Mouse (Mus musculus): ENCODE data around the gene Zfp760. TPM values are rescaled to one million over a fixed set of nuclear protein-coding genes. Genes with fewer than 3 reads are reported as not detected.
"Not testable (repeated sequence)": the region's sequence is repeated elsewhere in the genome, so short reads cannot be mapped to it uniquely, and the experiment has no call there.

The Zfp760 gene
- 2.6 and 2.8 TPM in 2 replicates for polyA plus RNA-seq (2015; fragmentation: Nextera tagmentation; extraction: Ambion mirVana)

DNA sequence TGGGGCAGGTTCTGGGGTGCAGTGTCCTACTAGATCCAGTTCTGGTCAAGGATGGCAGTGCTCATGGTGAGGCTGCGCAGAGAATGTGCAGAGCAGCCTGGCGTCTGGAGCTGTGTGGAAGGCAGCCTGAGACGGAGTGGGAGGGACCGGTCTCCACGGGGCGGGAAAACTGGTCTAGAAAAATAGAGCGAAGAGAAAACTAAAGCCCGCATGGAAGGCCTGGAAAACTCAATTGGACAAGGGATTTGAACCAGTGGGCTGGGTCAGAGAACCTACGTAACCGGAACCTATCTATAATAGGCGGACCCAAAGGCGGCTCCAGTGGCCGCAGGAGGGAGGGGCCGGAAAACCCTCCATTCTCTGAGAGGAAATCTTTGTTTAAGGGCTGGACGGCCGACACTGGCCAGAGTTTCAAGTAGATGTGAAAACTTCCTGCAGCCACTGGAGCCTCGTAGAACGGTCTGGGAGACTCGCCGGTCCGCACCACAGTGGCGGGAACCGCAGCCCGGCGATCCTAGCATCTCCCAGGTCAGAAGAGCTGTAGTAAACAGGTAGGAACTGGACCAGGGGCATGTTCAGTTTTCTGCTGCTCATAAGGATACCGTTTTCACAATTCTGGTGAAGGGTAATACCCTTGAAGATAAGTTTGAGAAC, at the start of gene Zfp760:
Gene Zfp760 (plus strand): TSS at position 399 of the 654 bp plus-strand sequence.
- H3K27me3 ChIP-seq (ENCODE audit: control insufficient read depth, insufficient read depth, low read length): no peaks in the 10 kb centered on the region
- H3K36me3 ChIP-seq (ENCODE audit: control insufficient read depth, insufficient read depth, low read length): no peaks in the 10 kb centered on the region
- DNase-seq (ENCODE audit: low spot score) (peak; percentile 89), ATAC-seq (ENCODE audit: low FRiP score, low TSS enrichment) (peak; percentile 99)
- no peaks in the 10 kb centered on the region for H3K4me1 ChIP-seq (replicated peaks; ENCODE audit: control insufficient read depth, insufficient read depth)
- H3K9me3 ChIP-seq (ENCODE audit: control insufficient read depth, low read length): no peaks in the 10 kb centered on the region
- peak within 1 kb of the TSS; percentile 58 for H3K4me2 ChIP-seq (replicated peaks; ENCODE audit: low read depth)
- H3K4me3 ChIP-seq (ENCODE audit: low read depth, low read length): peak within 1 kb of the TSS; percentile 57
- whole genome bisulfite sequencing: 6% methylated on average over 26 of the region's 26 CpGs
- H3K9ac ChIP-seq (ENCODE audit: low read length): peak within 1 kb of the TSS; percentile 68
- TF ChIP-seq CTCF (IDR thresholded peaks at IDR 0.05; ENCODE audit: low read depth) (no peak), EP300 (optimal IDR thresholded peaks at IDR 0.05) (no peak)
- H3K27ac ChIP-seq (replicated peaks): peak within 1 kb of the TSS; percentile 90

DNA sequence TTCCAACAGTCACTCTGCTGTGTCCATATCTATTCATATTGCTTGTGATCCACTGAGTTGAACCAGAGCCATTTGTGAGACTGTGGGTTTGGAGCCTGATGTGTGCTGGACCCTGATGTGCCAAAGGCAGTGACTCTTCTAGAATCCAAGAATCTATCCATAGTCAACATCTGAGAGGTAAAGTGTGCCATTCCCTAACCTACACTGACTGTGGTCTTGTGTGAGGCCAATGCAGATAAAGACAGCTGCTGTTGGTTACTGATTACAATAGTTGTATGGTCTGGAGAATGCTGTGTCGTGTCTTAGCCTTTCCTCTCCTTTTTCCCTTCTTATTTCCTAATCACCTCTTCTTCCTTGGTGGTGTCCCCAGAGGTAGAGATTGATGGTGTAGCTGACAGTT, 28.7 kb upstream of the Zfp760 start:
- not testable (repeated sequence) for H3K4me3 ChIP-seq (ENCODE audit: low read depth, low read length); H3K9ac ChIP-seq (ENCODE audit: low read length); ATAC-seq (ENCODE audit: low FRiP score, low TSS enrichment); H3K4me2 ChIP-seq (replicated peaks; ENCODE audit: low read depth); H3K36me3 ChIP-seq (ENCODE audit: control insufficient read depth, insufficient read depth, low read length); DNase-seq (ENCODE audit: low spot score); H3K27me3 ChIP-seq (ENCODE audit: control insufficient read depth, insufficient read depth, low read length); H3K27ac ChIP-seq (replicated peaks); H3K9me3 ChIP-seq (ENCODE audit: control insufficient read depth, low read length); H3K4me1 ChIP-seq (replicated peaks; ENCODE audit: control insufficient read depth, insufficient read depth)
- 15% methylated on average over 1 of the region's 1 CpGs for WGBS

DNA sequence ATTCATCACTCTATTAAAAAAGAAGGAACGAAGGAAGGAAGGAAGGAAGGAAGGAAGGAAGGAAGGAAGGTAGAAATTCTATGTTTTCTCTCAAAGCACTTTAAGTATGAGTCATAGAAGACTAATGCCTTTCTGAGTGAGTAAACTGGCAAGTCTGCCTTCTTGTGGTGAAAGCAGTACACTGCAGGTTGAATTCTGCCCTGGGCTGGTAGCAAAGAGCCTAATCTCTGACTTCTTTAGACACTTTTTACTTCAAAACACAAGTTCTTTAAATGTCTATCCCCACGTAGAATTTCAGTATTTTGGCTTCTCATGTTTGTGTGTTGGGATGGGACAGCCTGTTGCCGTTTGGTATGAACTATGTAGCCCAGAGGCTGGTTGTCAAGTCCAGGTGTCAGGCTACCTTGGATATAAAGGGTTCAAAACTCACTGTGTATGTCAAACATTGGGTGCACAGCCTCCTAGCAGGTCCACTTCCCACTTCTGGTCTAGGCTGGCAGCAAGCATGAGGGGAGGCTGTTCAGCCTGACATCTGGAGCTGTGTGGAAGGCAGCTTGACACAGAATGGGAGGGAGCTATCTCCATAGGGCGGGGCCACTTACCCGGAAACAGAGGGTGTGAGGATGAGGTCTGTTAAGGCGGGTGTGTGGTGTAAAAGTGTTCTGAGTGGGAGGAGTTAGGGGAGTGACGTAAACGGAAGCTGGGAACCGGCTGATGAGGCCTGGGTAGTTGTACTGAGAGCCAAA, 28.1 kb upstream of the Zfp760 start:
- no peak for TF ChIP-seq EP300 (optimal IDR thresholded peaks at IDR 0.05)
- TF ChIP-seq CTCF (IDR thresholded peaks at IDR 0.05; ENCODE audit: low read depth): peak; percentile 81
- ATAC-seq (ENCODE audit: low FRiP score, low TSS enrichment): peak; percentile 100
- 3% methylated on average over 9 of the region's 9 CpGs for WGBS
- peak overlapping the region; percentile 44 for H3K4me3 ChIP-seq (ENCODE audit: low read depth, low read length)
- no peaks in the 10 kb centered on the region for H3K27me3 ChIP-seq (ENCODE audit: control insufficient read depth, insufficient read depth, low read length)
- H3K9ac ChIP-seq (ENCODE audit: low read length): peak overlapping the region; percentile 47
- DNase-seq (ENCODE audit: low spot score): peak; percentile 87
- peak overlapping the region; percentile 82 for H3K27ac ChIP-seq (replicated peaks)
- no peaks in the 10 kb centered on the region for H3K9me3 ChIP-seq (ENCODE audit: control insufficient read depth, low read length)
- H3K4me2 ChIP-seq (replicated peaks; ENCODE audit: low read depth): peak overlapping the region; percentile 62
- no peaks in the 10 kb centered on the region for H3K36me3 ChIP-seq (ENCODE audit: control insufficient read depth, insufficient read depth, low read length)
- no peaks in the 10 kb centered on the region for H3K4me1 ChIP-seq (replicated peaks; ENCODE audit: control insufficient read depth, insufficient read depth)

DNA sequence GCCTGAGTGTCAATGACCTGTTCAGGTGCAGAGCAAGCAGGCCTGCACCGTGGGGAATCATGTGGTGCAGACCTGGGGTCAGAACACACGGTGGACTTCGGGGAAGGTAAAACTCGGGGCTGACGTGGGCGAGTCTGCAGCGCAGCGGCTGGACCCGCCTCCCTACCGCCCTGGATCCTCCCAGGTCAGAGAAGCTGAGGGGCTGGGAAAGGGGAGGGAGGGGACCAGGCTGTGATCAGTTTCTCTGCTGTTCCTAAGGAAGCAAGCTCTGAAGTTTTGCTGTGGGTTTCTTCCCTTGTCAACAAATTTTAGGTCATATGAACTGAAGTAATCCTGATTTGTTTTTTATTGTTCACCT, 27.5 kb upstream of the Zfp760 start:
- Histone ChIP-seq H3K27ac (replicated peaks) (peak overlapping the region; percentile 82), H3K4me3 (ENCODE audit: low read depth, low read length) (peak overlapping the region; percentile 44), H3K4me2 (replicated peaks; ENCODE audit: low read depth) (peak overlapping the region; percentile 62), H3K9ac (ENCODE audit: low read length) (peak overlapping the region; percentile 31; the same call in 1 of the 2 replicates)
- ATAC-seq (ENCODE audit: low FRiP score, low TSS enrichment); H3K36me3 ChIP-seq (ENCODE audit: control insufficient read depth, insufficient read depth, low read length); H3K9me3 ChIP-seq (ENCODE audit: control insufficient read depth, low read length); H3K27me3 ChIP-seq (ENCODE audit: control insufficient read depth, insufficient read depth, low read length); H3K4me1 ChIP-seq (replicated peaks; ENCODE audit: control insufficient read depth, insufficient read depth); DNase-seq (ENCODE audit: low spot score): not testable (repeated sequence)
- WGBS: under 1% methylated on average over 10 of the region's 10 CpGs

DNA sequence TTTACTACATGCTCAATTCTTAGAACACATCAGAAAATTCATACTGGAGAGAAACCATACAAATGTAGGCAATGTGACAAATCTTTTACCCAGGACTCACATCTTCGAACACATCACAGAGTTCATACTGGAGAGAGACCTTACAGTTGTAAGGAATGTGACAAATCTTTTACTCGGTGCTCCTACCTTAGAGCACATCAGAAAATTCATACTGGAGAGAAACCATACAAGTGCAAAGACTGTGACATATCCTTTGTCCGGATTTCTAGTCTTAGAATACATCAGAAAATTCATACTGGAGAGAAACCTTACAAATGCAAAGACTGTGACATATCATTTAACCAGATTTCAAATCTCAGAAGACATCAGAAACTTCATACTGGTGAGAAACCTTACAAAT, 16.0 kb upstream of the Zfp760 start, which contains the start of gene Gm10226:
Gene Gm10226 (plus strand): TSS at position 301 of the 400 bp plus-strand sequence.
- no peaks in the 10 kb centered on the region for H3K9me3 ChIP-seq (ENCODE audit: control insufficient read depth, low read length)
- H3K4me1 ChIP-seq (replicated peaks; ENCODE audit: control insufficient read depth, insufficient read depth): no peaks in the 10 kb centered on the region
- H3K9ac ChIP-seq (ENCODE audit: low read length): no peak within 1 kb of the TSS
- 87% methylated on average over 3 of the region's 3 CpGs for WGBS
- ATAC-seq (ENCODE audit: low FRiP score, low TSS enrichment): no peak
- H3K36me3 ChIP-seq (ENCODE audit: control insufficient read depth, insufficient read depth, low read length): no peaks in the 10 kb centered on the region
- no peak for DNase-seq (ENCODE audit: low spot score)
- no peaks in the 10 kb centered on the region for H3K27me3 ChIP-seq (ENCODE audit: control insufficient read depth, insufficient read depth, low read length)
- H3K27ac ChIP-seq (replicated peaks): no peak within 1 kb of the TSS
- TF ChIP-seq EP300 (optimal IDR thresholded peaks at IDR 0.05): no peak
- TF ChIP-seq CTCF (IDR thresholded peaks at IDR 0.05; ENCODE audit: low read depth): no peak
- H3K4me2 ChIP-seq (replicated peaks; ENCODE audit: low read depth): no peak within 1 kb of the TSS
- no peak within 1 kb of the TSS for H3K4me3 ChIP-seq (ENCODE audit: low read depth, low read length)

DNA sequence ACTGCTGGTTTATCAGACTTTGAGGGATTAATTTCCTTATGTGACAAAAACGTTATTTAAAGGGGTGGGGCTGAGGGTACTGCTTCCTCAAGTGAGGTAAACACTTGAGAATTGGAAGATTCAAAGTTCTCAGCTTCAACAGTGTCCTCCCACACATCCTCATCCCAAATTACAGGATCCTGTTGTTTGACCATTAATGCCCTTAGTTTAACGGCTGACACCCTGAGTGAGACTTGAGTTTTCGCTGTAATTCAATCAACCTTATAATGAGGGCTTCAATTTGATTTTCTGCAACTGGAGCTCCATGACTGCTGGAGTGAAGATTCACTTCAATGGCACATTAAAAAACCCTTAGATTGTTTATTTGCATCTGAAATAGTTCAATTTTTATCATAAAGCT, 14.2 kb upstream of the Zfp760 start:
- H3K27ac ChIP-seq (replicated peaks): no peak overlapping the region
- H3K9me3 ChIP-seq (ENCODE audit: control insufficient read depth, low read length): no peaks in the 10 kb centered on the region
- no peaks in the 10 kb centered on the region for H3K4me1 ChIP-seq (replicated peaks; ENCODE audit: control insufficient read depth, insufficient read depth)
- H3K4me2 ChIP-seq (replicated peaks; ENCODE audit: low read depth): no peak overlapping the region
- H3K4me3 ChIP-seq (ENCODE audit: low read depth, low read length): no peak overlapping the region
- no peaks in the 10 kb centered on the region for H3K36me3 ChIP-seq (ENCODE audit: control insufficient read depth, insufficient read depth, low read length)
- TF ChIP-seq EP300 (optimal IDR thresholded peaks at IDR 0.05): no peak
- no peak for TF ChIP-seq CTCF (IDR thresholded peaks at IDR 0.05; ENCODE audit: low read depth)
- no peak for ATAC-seq (ENCODE audit: low FRiP score, low TSS enrichment)
- WGBS: 80% methylated on average over 3 of the region's 3 CpGs
- no peaks in the 10 kb centered on the region for H3K27me3 ChIP-seq (ENCODE audit: control insufficient read depth, insufficient read depth, low read length)
- no peak overlapping the region for H3K9ac ChIP-seq (ENCODE audit: low read length)
- no peak for DNase-seq (ENCODE audit: low spot score)

Measured in stomach, postnatal 0 days (tissue).